Mouse (Mus musculus) cerebellum, adult 11-12 months (tissue): ENCODE data around the gene Bcl2l13.

Experiments
- DNase-seq: peaks from one replicate; pipeline ENCODE4 v3.0.0; 2022

Bcl2l13 gene

DNA sequence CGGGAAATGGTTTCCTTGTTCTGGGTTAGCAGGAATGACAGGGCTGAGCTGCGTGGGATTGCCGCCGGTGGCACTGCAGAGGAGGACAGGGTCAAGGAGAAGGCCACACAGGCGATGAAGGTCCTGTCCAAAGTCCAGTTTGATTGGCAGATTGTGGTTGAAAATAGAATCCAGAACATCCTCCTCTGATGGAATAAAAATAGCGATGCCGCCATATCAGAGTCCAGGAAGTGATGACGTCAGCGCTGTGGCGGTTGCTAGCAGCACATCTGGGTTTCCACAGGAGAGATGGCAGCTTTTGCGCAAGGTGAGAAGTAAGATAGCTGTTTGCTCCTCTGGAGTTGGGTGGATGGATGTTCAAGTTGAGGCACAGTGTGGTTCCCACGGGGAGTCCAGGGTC is 96.6 kb downstream of the Bcl2l13 start:
- DNase-seq, result no peak

DNA sequence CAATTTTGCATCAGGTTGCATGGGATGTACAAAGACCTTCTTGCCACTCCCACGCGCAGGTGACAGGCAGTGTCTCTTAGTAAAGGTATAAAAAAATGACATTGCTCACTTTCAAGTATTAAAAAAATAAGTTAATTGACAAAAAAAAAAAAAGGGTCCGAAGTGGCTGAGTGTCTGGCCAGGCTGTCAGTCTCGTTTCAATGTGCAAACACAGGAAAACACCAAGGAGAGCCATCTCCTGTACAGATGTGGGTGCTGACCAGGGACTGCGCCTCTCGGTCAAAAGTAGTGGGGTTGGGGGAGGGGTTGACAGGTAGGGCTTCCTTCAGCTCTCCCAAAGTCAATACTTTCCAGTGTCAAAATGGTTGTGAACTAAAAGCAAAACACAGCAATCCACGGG is 97.7 kb downstream of the Bcl2l13 start:
- DNase-seq, result no peak

DNA sequence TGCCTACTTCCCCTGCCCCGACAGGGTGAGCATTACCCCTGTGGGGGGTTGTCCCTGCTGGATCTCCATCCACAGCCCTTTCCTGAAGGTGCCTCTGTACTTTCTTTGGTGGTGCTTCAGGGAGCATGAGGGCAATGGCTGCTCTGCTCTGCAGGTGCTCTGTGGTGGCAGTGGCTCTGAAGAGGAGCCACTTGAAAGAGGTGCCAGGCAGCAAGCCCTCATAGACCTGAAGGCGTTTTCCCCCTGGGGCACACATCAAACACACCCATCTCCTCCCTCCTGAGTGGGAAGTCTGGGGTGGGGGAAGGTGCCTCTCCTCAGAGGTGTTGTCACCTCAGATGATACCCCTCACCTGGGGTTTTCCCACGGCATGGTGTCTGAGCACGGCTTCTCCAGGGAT is 98.2 kb downstream of the Bcl2l13 start:
- DNase-seq, result no peak

DNA sequence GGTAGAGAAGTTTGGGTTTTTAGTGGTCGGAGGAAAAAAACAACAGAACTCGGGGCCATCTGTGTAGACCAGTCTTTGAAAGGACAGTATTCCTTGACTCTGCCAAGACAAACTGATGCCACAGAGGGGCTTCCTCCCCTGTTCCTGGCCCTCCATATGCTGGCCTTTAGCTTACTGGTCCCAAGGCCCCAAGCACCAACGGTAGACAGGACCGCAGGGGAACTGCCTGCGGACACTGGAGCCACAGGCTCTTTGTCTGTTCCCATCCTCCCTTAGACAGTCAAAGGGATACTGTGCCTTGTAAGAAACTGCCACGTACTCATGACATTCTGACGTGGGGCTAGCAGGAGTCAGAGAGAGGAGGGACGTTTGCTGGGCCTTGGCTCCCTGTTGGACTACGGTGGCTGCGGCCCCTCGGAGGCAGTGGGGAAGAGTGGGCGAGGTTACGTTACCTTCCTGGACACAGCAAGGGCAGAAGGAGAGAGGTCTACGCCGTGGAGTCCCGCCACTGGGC is 101.1 kb downstream of the Bcl2l13 start:
- no peak for DNase-seq

DNA sequence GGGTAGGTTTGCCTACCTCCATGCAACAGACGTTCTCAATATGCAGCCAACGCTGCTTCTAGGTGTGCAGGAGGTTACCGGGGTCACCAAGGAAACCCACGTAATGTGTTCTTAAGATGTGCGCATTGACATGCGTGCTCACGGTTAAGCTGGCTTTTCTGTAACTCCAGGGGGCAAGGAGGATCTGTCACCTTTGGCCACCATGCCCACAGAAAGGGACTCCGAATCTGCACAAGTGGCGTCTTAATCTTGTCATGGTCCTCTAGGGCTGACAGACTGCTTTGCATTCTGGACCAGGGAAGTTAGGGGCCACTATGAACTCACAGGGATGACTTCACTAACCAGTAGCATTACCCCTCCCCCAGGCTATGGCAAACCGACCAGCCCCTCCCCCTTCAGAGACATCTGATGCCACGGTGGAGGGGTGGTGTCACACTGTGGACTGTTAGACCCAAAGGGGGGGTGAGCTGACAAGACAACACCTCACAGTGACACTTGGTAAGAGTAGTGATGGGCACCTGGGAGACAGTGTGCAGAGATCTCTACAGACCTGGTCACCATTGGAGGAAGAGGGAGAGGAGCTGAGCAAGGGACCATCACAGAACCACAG is 102.1 kb downstream of the Bcl2l13 start:
- no peak for DNase-seq

DNA sequence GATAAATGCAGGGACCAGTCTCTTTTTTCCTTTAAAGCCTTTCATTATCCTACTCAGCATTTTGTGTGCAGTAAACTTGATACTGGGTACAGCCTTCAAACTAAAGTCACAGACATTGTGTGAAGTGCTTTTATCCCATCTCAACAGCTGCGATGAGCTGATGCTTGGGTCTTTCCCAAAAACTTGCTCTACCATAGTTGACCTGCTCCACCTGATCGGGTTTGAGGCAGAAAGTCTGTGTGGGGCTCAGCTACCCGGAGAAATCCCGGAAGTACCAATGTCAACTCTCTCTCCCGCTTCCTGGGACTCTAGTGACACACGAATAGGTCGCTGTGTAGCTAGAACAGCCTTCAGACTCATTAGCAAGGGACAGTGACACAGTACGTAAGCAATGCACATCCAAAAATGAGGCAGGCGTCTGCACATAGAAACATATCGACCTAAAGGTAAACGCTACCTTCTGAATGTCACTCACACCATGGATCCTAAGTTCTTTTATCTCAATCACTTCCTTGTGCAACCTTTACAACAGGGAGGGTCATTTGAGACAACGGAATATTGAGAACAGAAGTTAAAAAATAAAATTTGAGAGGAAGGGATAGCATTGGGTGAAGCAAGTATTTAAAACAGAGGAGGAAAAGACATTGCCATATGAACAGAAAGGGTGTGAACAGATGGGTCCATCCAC is 102.9 kb downstream of the Bcl2l13 start:
- DNase-seq, result no peak

DNA sequence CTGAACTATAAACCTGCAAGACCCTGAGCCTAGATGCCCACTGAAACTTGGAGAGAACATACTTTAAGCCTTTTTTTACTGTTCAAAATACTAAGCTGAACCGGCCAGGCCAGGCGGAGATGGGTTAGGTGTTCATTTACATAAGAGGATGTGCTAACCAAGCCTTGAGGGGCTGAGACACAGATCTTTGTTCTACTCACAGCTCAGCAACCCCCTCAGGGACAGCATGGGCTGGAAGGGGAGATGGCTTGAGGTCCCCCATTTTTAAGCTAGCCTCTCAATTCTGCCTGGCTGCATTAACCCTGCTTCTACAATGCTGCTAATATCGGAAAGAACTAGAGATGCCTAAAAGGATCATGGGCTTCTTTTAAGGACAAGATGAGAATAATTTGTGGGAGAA is 103.8 kb downstream of the Bcl2l13 start:
- DNase-seq, result no peak

DNA sequence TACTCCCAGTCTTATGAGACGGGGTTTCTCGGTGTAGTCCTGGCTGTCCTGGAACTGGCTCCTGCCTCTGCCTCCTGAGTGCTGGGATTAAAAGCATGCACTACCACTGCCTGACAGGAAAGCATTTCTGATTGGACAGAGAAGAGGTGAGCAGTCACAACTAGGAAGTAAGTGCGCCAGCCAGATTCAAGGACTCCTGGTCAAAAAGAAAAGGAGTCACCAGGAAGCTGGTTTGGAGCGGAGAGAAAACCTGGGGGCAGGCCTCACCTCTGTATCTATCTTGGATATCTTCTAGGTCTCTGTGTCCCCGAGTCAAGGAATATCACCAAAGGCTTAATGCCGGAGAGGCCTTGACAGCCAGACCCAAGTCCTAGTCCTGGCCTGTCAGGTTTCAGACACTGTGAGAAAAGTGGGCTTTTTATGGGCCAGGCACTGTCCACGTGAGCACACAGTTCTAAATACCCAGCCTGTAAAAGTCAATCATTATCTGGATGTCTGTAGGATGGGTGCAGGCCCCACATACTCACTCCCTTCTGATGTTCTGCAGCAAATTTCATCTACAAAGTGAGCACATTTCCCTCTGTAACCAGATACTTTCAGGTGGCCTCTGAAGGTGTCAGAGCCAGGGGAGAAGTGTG is 104.6 kb downstream of the Bcl2l13 start:
- no peak for DNase-seq

DNA sequence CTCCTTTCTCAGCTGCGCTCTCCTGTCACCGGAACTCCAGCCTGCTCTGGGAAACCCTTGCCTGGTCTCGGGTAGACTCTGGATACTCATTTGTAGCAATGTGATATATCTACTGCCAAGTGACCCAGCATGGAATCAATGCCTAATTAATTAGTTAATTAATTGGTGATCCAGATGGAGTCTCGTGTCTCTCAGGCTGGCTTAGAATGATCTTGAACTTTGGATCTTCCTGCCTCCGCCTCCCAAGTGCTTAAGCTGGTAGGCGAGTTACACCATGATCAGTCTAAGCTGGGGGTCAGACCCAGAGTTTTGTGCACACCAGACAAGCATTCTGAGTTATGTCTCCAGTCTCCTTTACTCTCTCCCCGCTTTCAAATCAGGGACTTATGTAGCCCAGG is 105.1 kb downstream of the Bcl2l13 start:
- DNase-seq, result no peak

DNA sequence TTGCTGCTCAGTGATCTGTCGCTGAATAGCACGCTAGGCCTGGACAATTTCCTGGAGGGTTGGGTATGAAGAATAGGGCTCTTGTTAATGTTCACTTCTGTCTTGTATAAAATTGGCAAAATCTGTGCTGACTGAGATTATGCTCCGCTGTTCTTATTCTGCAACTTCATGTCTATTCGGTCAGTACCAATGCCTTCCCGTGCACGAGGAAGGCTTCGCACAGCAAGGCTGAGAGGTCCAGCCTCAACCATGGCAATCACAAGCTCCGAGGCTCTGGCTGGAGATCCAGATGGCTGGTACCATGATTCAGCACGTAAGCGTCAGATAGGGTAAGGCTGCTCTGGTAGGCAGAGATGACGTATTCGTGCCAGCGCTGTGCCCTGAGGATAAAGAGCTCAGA is 105.6 kb downstream of the Bcl2l13 start:
- no peak for DNase-seq
